Mouse (Mus musculus): ENCODE data around the gene Ece1. TPM values are rescaled to one million over a fixed set of nuclear protein-coding genes. Genes with fewer than 3 reads are reported as not detected.

Ece1 gene
- polyA plus RNA-seq, 2 experiments: 11.4 to 15.9 TPM

DNA sequence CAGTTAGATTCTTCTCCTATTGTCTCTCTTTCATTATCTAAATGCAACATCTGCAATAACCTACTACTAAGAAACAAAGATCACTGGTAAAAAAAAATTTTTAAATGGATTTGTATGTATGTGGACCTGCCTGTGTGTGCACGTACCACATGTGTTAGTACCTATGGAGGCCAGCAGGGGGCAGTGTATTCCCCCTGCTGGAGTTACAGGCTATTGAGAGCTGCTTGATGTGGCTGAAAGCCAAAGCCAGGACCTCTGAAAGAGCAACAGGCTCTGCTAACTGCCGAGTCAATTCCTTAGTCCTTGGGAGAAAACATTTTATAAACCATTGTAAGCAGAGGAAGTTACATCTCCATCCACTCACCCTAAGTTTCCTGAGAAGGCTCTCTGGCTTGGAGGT is 10.6 kb upstream of the Ece1 start:
- Histone ChIP-seq H3K9ac (replicated peaks) (no peak overlapping the region), H3K27ac (no peak overlapping the region), H3K9me3 (ENCODE audit: control insufficient read depth, low read length) (no peaks in the 10 kb centered on the region), H3K4me1 (replicated peaks; ENCODE audit: control insufficient read depth in 2 of 2, insufficient read depth in 2 of 2, low read length in 1 of 2) (no peaks in the 10 kb centered on the region), H3K4me2 (ENCODE audit: low read depth) (no peak overlapping the region), H3K4me3 (ENCODE audit: insufficient read depth in 1 of 2, low read depth in 2 of 2, low read length in 2 of 2) (no peak overlapping the region), H3K27me3 (ENCODE audit: control insufficient read depth, insufficient read depth, low read length) (no peaks in the 10 kb centered on the region), H3K36me3 (replicated peaks; ENCODE audit: control insufficient read depth, insufficient read depth, low read depth) (no peaks in the 10 kb centered on the region)
- no peak for TF ChIP-seq EP300 (IDR thresholded peaks at IDR 0.05; ENCODE audit: low read depth)
- TF ChIP-seq CTCF (IDR thresholded peaks at IDR 0.05; ENCODE audit: low read depth): peak; percentile 81
- no peak for DNase-seq (ENCODE audit: low read depth in 3 of 3, low spot score in 3 of 3)
- WGBS (ENCODE audit: insufficient replicate concordance): 31% methylated on average over 2 of the region's 2 CpGs
- ATAC-seq (ENCODE audit: insufficient read depth): no peak

- no peak overlapping the region for H3K4me3 ChIP-seq (ENCODE audit: insufficient read depth in 1 of 2, low read depth in 2 of 2, low read length in 2 of 2)
- TF ChIP-seq EP300 (IDR thresholded peaks at IDR 0.05; ENCODE audit: low read depth): no peak
- no peak for TF ChIP-seq CTCF (IDR thresholded peaks at IDR 0.05; ENCODE audit: low read depth)
- H3K27me3 ChIP-seq (ENCODE audit: control insufficient read depth, insufficient read depth, low read length): no peaks in the 10 kb centered on the region
- no peak overlapping the region for H3K4me2 ChIP-seq (ENCODE audit: low read depth)
- H3K9ac ChIP-seq (replicated peaks): no peak overlapping the region
- no peak overlapping the region for H3K27ac ChIP-seq
- no peaks in the 10 kb centered on the region for H3K9me3 ChIP-seq (ENCODE audit: control insufficient read depth, low read length)
- no peaks in the 10 kb centered on the region for H3K4me1 ChIP-seq (replicated peaks; ENCODE audit: control insufficient read depth in 2 of 2, insufficient read depth in 2 of 2, low read length in 1 of 2)
- 28% methylated on average over 6 of the region's 6 CpGs for WGBS (ENCODE audit: insufficient replicate concordance)
- DNase-seq (ENCODE audit: low read depth in 3 of 3, low spot score in 3 of 3): no peak
- ATAC-seq (ENCODE audit: insufficient read depth): no peak
- no peaks in the 10 kb centered on the region for H3K36me3 ChIP-seq (replicated peaks; ENCODE audit: control insufficient read depth, insufficient read depth, low read depth)
Observed at GRCm38 (mm10) chr4:137853822-137854221, 8.2 kb upstream of the Ece1 start.

DNA sequence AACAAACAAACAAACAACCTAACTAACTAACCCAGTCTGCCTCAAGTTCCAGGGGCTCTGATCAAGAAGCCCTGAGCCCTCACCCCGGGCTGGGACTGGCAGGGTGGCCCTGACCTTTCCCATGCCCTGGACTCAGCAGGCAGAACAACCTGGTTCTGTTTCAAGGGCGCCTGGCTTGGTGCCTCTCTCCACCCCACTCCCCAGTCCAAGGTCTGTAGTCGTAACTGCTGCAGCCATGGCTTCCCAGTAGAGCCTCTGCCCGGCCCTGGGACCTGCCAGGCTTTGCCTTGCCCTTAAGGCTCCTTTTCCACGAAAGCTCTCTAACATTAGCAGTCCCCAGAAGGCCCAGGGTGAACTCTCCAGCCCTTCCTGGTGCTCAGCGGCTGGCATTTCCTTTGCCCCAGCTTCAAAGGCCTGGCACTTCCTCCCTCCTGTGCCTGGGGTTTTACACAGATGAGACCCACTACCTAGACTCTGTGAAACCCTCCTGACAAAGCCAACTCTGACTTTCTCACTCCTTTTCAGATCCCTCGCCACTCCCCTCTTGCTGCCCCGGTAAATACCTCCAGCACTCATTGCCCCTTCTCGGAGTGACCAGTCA is 6.2 kb upstream of the Ece1 start:
- no peak for TF ChIP-seq EP300 (IDR thresholded peaks at IDR 0.05; ENCODE audit: low read depth)
- no peak for TF ChIP-seq CTCF (IDR thresholded peaks at IDR 0.05; ENCODE audit: low read depth)
- H3K27me3 ChIP-seq (ENCODE audit: control insufficient read depth, insufficient read depth, low read length): no peaks in the 10 kb centered on the region
- H3K4me1 ChIP-seq (replicated peaks; ENCODE audit: control insufficient read depth in 2 of 2, insufficient read depth in 2 of 2, low read length in 1 of 2): no peaks in the 10 kb centered on the region
- DNase-seq (ENCODE audit: low read depth in 3 of 3, low spot score in 3 of 3) (no peak), ATAC-seq (ENCODE audit: insufficient read depth) (no peak)
- H3K4me3 ChIP-seq (ENCODE audit: insufficient read depth in 1 of 2, low read depth in 2 of 2, low read length in 2 of 2): no peak overlapping the region
- H3K4me2 ChIP-seq (ENCODE audit: low read depth): no peak overlapping the region
- H3K36me3 ChIP-seq (replicated peaks; ENCODE audit: control insufficient read depth, insufficient read depth, low read depth): no peaks in the 10 kb centered on the region
- H3K9me3 ChIP-seq (ENCODE audit: control insufficient read depth, low read length): no peaks in the 10 kb centered on the region
- WGBS (ENCODE audit: insufficient replicate concordance): 47% methylated on average over 9 of the region's 9 CpGs
- H3K9ac ChIP-seq (replicated peaks): no peak overlapping the region
- no peak overlapping the region for H3K27ac ChIP-seq

DNA sequence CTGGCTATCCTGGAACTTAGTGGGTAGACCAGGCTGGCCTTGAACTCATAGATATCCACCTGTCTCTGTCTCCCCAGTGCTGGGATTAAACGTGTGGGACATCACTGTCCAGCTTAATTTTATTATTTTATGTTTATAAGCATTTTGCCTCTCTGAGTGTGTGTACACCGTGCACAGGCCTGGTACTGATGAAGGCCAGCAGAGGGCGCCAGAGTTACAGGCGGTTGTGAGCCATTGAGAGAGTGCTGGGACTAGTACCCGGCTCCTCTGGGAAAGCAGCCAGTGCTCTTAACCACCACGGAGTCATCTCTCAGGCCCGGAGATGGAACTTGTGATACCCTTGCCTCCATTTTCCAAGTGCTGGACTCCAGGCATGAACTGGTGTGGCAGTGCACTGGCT is 4.9 kb upstream of the Ece1 start:
- Histone ChIP-seq H3K36me3 (replicated peaks; ENCODE audit: control insufficient read depth, insufficient read depth, low read depth) (no peaks in the 10 kb centered on the region), H3K27ac (no peak overlapping the region), H3K9ac (replicated peaks) (no peak overlapping the region), H3K4me2 (ENCODE audit: low read depth) (no peak overlapping the region), H3K4me1 (replicated peaks; ENCODE audit: control insufficient read depth in 2 of 2, insufficient read depth in 2 of 2, low read length in 1 of 2) (no peaks in the 10 kb centered on the region; a peak in 1 of 4 replicates), H3K27me3 (ENCODE audit: control insufficient read depth, insufficient read depth, low read length) (no peaks in the 10 kb centered on the region), H3K9me3 (ENCODE audit: control insufficient read depth, low read length) (no peaks in the 10 kb centered on the region), H3K4me3 (ENCODE audit: insufficient read depth in 1 of 2, low read depth in 2 of 2, low read length in 2 of 2) (no peak overlapping the region)
- WGBS (ENCODE audit: insufficient replicate concordance): 19% methylated on average over 7 of the region's 7 CpGs
- ATAC-seq (ENCODE audit: insufficient read depth): no peak
- TF ChIP-seq EP300 (IDR thresholded peaks at IDR 0.05; ENCODE audit: low read depth) (no peak), CTCF (IDR thresholded peaks at IDR 0.05; ENCODE audit: low read depth) (peak; percentile 94)
- DNase-seq (ENCODE audit: low read depth in 3 of 3, low spot score in 3 of 3): peak in 2 of 3 experiments; percentile 41 to 45

GRCm38 (mm10) chr4:137858371-137858770 is 3.7 kb upstream of the Ece1 start:
- H3K9me3 ChIP-seq (ENCODE audit: control insufficient read depth, low read length): no peaks in the 10 kb centered on the region
- WGBS (ENCODE audit: insufficient replicate concordance): 42% methylated on average over 2 of the region's 2 CpGs

More at GRCm38 (mm10) chr4:137858371-137858770, 3.7 kb upstream of the Ece1 start:
- TF ChIP-seq EP300 (IDR thresholded peaks at IDR 0.05; ENCODE audit: low read depth) (no peak), CTCF (IDR thresholded peaks at IDR 0.05; ENCODE audit: low read depth) (no peak)
- peaks cover 0 to 3% of the 10 kb centered on the region in 2 experiments; a peak in 2 of 4 replicates for H3K4me1 ChIP-seq (replicated peaks; ENCODE audit: control insufficient read depth in 2 of 2, insufficient read depth in 2 of 2, low read length in 1 of 2)
- DNase-seq (ENCODE audit: low read depth in 3 of 3, low spot score in 3 of 3) (no peak), ATAC-seq (ENCODE audit: insufficient read depth) (no peak)
- no peak overlapping the region for H3K4me2 ChIP-seq (ENCODE audit: low read depth)
- H3K9ac ChIP-seq (replicated peaks): no peak overlapping the region
- H3K27me3 ChIP-seq (ENCODE audit: control insufficient read depth, insufficient read depth, low read length): no peaks in the 10 kb centered on the region
- no peak overlapping the region for H3K27ac ChIP-seq
- H3K36me3 ChIP-seq (replicated peaks; ENCODE audit: control insufficient read depth, insufficient read depth, low read depth): no peaks in the 10 kb centered on the region
- no peak overlapping the region for H3K4me3 ChIP-seq (ENCODE audit: insufficient read depth in 1 of 2, low read depth in 2 of 2, low read length in 2 of 2)
